Mouse (Mus musculus) fibroblast of lung, adult 2 months (primary cell): ENCODE results near the gene Cpsf4l.

Experiments
- DNase-seq: peaks from one replicate; pipeline ENCODE4 v3.0.0-alpha.2; 2011; ENCODE audit warnings: low read depth

Cpsf4l gene

GRCm38 (mm10) chr11:113735151-113735550 is 25.3 kb upstream of the Cpsf4l start:
- no peak for DNase-seq

GRCm38 (mm10) chr11:113733631-113734364 is 24.0 kb upstream of the Cpsf4l start:
- DNase-seq = peak; percentile 82

GRCm38 (mm10) chr11:113731945-113732612 is 22.3 kb upstream of the Cpsf4l start:
- no peak for DNase-seq

GRCm38 (mm10) chr11:113730879-113731278 is 21.1 kb upstream of the Cpsf4l start:
- DNase-seq = no peak

- peak; percentile 87 for DNase-seq
Observed at GRCm38 (mm10) chr11:113729917-113730316, 20.1 kb upstream of the Cpsf4l start.

- no peak for DNase-seq
Observed at GRCm38 (mm10) chr11:113729239-113729638, 19.4 kb upstream of the Cpsf4l start.

- no peak for DNase-seq
Observed at GRCm38 (mm10) chr11:113727992-113728391, 18.2 kb upstream of the Cpsf4l start.

- DNase-seq = no peak
Observed at GRCm38 (mm10) chr11:113726994-113727888, 17.4 kb upstream of the Cpsf4l start.

- DNase-seq = no peak
Observed at GRCm38 (mm10) chr11:113725235-113726048, 15.6 kb upstream of the Cpsf4l start.

- no peak for DNase-seq
Observed at GRCm38 (mm10) chr11:113722405-113723090, 12.7 kb upstream of the Cpsf4l start.

GRCm38 (mm10) chr11:113717767-113718424 is 8.1 kb upstream of the Cpsf4l start:
- no peak for DNase-seq

GRCm38 (mm10) chr11:113716132-113716531 is 6.3 kb upstream of the Cpsf4l start:
- DNase-seq = no peak

- DNase-seq = no peak
Observed at GRCm38 (mm10) chr11:113715078-113715674, 5.4 kb upstream of the Cpsf4l start.

GRCm38 (mm10) chr11:113711061-113711460 is 1.2 kb upstream of the Cpsf4l start:
- no peak for DNase-seq

GRCm38 (mm10) chr11:113710257-113710777 is 500 bp upstream of the Cpsf4l start:
- DNase-seq = no peak

GRCm38 (mm10) chr11:113709272-113709671 is 545 bp downstream of the Cpsf4l start:
- DNase-seq = no peak

GRCm38 (mm10) chr11:113708629-113709213 is 1.1 kb downstream of the Cpsf4l start:
- DNase-seq = no peak

GRCm38 (mm10) chr11:113705966-113706652 is 3.7 kb downstream of the Cpsf4l start:
- DNase-seq = no peak

GRCm38 (mm10) chr11:113703758-113704157 is 6.1 kb downstream of the Cpsf4l start:
- no peak for DNase-seq
